Mouse (Mus musculus) thymus, postnatal 0 days (tissue): ENCODE measurements around the gene Wdr26. TPM values are rescaled to one million over a fixed set of nuclear protein-coding genes. Genes with fewer than 3 reads are reported as not detected.

ENCODE experiments used
- DNase-seq: peaks from one replicate; pipeline ENCODE4 v3.0.0-alpha.2; 2015; ENCODE audit warnings: low spot score
- polyA plus RNA-seq: library from polyadenylated mRNA; unstranded; fragments of >200 nt; fragmentation: Nextera tagmentation; extraction: Ambion mirVana; gene quantifications from 2 replicates; pipeline ENCODE4 v1.2.1, GENCODE M21; 2015

Gene Wdr26
- 47.9 and 56.5 TPM in 2 replicates for polyA plus RNA-seq

DNA sequence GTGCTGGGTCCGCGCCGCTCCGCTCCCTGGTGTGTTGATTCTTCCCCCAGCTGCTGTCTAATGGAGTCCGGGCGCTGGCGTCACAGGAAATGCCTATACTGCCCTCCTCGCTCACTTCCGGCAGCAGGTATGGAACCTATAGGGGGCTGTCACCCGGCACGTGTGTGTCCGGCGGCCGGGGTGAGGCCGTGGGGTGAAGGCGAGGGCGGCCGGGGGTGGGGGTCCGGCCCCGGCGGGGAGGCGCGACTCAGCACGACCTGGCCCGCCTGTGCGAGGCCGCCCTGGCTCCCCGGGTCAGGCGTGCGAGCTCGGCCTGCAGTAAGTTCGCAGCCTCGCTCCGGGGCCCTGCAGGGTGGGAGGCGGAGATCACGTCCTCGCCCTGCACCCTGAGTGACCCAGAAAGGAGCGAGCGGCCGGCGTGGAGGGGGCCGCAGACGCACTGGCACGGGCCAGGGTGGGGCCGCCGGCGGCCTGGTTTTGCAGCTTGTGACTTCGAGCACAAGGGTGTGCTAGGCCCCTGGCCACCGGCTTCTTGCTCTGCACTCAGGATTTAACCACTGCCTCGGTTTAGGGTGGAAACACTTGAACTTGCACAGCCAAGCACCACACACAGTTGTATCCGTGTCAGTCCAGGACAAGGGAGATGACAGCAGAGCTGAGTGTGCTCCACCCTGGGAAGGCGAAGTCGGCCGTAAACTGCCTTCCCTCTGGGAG lies at the start of gene Wdr26:
Gene Wdr26 (minus strand): TSS at position 82 of the 714 bp plus-strand sequence.
- DNase-seq, result peak; percentile 86

DNA sequence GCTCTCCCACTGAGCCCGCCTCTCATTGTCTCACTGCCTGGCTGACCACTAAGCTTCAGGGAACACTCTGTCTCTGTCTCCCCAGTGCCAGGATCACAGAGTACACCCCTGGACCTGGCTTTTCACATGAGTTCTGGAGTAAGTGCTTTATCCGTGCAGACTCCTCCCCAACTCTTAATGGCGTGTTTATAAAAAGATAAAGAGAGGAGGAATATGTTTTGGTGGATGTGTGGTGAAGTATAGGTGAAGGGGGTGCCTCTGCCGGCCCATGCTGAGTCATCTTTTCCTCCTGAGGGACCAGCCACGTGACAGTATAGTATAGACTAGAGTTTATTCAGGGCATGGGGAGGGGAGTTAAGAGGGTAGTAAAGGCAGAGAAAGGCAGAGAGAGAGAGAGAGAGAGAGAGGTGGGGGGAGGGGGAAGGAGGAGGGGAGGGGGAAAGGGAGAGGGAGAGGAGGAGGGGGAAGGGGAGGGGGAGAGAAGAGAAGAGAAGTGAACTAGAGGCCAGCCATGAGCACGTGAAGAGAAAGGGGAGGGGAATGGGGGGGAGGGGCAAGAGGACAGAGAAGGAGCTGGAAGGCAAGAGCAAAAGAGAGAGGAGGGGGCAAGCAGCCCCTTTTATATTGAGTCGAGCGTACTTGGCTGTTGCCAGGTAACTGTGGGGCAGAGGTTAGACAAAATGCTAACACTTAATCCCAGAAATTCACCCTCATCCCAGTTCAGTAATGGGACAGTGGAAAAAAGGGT lies 49.3 kb upstream of the Wdr26 start:
- no peak for DNase-seq

DNA sequence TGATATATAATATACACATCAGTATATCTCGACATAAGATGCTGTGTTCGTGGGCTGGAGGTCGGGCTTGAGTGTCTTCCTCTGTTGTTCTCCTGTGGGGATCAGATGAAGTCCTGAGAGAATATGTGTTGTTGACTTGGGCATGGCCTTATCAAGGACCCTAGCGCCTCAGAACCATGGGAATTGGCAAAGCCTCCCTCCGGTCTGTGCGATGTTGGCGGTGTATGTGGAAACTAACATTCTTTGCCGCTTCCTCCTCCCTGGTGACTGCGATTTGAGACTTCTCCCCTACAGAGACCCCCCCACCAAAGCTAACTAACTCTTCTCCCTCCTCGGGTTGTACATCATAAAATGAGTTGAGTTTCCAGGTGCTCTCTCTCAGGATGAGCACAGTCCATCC lies 48.6 kb upstream of the Wdr26 start:
- no peak for DNase-seq

DNA sequence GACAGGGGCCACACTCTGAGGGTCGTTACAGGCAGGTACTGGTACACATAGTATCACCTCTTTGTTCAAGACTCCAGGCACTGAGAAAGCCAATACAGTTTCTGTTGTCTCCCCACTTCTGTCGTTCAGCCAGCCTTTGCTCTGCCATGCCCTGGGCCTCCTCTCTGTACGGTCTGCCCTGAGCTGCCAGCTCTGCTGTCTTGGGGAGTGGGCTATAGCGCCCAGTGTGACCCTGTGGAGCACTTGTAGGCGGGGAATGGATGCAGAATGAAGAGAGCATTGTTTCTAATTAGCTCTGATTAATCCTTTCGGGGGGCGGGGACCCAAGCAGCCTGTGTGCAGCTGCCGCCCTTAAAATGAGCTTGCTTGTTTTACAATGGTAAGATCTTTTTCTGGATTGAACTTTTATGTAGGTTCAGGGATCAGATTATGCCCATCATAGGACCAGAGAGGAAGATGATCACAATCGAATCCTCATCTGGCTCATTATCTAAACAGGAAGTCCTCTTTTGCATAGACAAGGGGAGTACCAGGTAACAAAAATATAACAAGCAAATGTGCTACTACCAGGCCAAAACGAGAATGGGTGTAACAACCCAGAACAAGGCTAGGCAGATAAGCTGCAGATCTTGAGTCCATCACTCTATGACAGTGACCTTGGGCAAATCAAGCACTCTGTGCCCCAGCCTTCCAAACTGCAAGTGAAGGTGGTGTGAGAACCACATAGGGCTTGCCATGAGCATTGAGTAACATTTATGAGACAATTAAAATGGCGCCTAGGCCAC lies 48.0 kb upstream of the Wdr26 start:
- no peak for DNase-seq

DNA sequence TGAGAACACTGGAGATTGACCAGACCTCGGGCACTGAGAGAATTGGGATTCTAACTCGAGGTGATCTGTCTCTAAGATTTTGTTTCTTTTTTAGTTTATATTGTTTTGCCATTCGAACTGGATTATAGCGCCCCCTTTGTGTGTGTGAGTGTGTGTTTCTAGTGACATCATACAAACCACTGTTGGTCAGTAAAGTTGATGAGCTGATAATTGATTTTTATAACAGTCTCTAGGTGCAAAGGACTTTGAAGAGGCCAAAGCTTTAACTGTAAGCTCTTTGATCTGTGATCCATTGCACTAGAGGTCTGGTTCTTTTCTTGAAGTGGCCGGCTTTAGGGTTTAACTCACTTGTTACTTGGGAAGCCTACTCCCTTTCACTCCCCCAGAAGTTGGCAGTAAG lies 47.3 kb upstream of the Wdr26 start:
- no peak for DNase-seq

DNA sequence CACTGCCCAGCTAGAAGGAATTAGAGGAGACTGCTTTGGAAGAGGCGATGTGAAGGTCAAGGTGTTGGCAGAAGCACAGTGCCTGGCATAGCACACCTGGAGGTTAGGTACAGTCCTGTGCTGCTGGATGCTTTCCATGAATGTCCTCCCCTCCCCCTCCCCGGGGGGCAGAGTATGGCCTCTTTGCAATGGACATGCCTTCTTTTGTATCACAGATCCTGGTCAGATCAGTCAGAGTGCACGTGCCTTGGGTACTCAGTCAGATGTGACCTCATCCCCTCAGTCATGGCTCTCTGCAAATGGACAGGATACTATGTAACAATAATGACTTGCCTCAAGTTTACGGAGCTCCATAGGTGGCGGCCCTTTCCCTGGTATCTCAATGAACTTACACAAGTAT lies 46.8 kb upstream of the Wdr26 start:
- no peak for DNase-seq

DNA sequence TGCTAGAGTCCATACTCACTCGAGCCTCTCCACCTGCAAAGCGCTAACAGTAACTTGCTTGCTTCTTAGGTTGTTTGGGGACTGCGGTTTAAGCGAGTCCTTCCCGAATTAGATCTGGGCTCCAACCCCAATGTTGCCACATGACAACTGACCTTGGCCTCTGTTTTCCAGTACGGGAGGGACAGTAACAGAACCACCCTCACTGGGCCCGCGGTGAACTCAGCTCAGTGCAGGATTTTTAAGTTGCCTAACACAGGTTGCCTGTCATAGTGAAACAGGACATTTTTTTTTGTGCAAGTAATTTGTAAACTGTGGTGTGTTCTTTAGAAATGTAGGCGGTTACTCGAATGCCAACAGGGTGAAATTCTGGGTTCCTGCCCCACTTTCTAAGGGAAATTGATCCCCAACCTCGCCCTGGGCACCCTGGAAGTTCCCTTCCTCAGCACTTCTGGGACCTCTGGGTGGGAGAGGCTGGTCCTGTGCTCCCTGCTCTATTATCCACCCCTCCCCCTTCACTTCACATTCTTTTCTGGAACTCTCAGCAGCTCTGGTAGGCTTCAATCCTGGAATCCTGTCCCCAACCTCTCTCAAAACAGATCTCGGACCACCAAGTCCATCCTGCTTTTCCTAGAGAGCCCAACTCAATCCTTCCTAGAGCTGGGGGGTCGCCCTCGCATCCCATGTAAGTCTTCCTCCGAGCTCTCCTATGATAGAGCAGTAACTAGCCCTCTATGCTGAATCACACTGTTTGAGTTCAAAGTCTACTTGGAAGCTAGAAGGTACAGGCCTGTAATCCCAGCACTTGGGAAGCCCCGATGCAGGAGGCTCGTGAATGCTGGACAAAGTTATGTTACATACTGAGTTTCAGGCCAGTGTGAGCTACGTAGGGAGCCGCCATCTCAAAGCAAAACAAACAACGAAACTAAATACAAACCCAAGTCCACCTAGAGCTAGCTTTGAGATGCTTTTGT lies 46.1 kb upstream of the Wdr26 start:
- peak; percentile 34 for DNase-seq

DNA sequence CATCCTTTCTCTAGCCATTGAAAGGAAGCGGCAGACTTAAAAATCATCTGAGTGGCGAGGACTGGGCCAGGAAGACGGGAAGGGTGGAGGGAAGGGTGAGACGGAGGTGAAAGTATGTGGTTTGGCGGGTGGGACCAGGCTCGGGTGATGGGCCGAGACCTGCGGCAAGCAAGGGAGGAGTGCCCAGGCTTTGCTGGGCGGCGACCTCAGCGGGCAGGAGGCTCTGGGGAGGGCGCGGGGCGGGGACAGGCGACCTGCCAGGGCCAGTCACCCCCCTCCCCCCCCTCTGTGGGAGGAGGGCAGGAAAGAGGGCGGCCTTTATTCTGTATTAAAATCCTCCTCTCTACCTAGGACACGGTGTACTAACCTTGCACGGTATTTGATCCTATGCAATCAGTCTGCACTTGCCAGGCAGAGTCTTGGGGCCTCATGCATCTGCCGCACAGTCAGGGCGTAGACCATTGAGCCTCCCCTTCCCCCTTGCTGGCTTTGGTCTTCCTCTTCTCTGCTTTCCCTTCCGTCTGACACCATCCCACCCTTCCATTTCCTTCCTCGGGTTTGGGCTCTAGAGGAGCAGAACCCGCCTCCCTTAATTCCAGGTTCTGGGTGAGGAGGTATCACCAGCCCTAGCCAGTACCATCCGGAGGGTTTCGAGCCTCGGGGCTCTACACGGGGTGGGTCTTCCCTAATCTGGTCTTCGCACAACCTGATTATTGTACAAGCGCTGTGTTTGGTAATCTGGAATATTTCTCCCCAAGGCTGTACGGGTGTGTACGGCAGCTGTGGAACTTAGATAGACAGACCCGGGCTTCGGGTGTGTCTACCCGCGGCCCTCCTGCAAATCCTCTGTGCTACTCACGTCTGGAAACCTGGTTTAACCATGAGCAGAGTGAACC lies 45.1 kb upstream of the Wdr26 start:
- DNase-seq, result peak; percentile 63

DNA sequence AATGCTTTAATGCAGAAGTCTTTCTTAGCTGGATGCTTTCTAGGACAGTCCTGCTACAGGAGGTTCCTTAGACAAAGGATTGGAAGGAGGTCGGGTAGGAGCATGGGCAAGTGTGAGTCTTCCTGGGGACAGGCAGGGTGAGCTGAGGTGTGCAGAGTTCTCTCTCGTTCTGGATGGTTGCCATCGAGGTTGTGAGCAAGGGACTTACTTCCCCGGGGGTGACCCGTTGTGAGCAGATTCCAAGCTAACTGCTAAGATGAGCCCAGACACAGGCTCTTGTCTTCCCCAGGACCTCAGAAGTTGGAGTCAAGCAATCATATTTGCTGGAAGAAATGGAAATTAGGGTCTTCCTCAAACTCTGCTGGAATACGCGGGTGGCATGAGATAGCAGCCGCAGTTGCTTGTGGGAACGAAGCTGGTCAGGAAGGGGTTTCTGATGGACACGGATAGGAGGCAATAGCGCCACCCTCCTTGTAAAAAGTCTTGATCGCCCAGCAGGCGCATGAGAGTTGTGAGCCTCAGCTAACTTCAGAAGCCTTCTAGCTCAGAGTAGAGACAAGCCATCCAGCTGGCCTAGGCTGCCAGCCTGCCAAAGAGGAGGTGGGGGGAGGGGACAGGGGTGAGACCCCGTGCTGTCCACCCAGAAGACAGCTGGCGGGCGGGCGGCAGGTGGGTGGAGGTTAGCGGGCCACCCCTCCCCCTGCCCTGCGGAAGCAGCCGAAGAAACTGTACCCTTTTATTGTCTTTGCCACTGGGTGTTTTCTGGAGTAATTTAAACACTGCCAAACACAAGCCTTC lies 44.3 kb upstream of the Wdr26 start:
- peak; percentile 88 for DNase-seq

DNA sequence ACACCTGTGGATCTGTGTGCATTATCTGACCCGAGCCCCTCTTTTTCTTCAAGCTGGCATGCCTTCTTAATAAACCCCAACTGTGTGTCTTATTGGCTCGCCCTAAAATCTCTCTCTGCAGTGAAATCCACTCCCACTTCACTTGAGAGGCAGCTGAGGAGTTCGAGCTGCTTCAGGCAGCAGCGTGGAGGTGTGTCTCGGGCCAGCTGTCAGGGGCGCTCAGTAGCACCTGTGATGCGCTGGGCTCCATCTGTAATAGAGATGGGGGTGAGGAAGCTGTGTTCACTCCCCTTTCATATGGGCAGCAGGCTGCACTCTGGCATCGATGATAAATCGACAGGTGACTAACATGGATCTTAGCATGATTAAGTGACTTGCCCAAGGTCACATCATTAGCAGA lies 43.6 kb upstream of the Wdr26 start:
- peak; percentile 68 for DNase-seq

DNA sequence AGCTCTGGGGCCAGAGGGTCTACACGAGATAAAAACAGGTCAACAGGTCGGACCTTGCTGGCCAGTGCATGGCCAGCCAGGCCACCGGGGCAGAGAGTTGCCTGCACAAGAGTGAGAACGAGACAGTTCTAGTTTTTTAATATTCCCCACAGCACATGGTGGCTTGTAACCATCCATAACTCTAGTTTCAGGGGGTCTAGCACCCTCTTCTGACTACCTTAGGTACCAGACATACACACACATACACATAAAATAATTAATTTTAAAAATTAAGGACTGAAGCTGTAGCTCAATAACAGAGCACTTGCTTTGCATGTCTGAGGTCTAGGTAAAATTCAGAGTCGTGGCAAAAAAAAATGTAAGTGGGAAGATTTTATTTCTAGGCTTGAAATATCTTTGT lies 39.8 kb upstream of the Wdr26 start:
- no peak for DNase-seq

DNA sequence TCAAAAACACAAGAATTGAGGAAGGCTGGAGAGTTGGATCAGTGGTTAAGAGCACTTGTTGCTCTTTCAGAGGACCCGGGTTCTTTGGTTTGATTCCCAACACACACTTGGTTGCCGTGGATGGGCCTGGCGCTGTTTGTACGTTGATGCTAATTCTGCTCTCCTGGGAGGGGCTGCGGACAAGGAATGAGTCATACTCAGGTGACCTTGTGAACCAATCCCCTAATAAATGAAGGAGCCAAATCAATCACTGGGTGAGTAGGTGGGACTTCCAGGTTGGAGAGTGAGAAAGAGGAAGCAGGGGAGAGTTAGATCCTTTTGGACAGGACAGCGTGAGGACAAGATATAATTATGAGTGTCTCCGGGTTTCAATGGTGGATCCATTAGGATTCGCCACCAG lies 39.2 kb upstream of the Wdr26 start:
- no peak for DNase-seq

DNA sequence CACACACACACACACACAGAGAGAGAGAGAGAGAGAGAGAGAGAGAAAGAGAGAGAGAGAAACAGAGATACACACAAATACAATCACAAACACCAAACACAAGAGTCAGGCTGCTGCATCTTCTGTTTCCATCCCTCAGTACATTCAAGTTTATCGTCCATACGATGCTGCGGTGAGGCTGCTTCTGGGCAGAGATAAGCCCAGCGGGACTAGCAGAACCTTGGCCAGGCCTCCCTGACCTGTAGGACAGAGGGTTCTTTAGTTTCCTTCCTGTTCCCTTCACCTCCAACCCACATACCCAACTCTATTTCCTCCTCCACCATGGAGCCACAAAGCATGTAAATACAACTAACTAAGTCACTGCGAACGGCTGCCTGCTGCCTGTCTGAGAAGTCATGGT lies 37.7 kb upstream of the Wdr26 start:
- no peak for DNase-seq

DNA sequence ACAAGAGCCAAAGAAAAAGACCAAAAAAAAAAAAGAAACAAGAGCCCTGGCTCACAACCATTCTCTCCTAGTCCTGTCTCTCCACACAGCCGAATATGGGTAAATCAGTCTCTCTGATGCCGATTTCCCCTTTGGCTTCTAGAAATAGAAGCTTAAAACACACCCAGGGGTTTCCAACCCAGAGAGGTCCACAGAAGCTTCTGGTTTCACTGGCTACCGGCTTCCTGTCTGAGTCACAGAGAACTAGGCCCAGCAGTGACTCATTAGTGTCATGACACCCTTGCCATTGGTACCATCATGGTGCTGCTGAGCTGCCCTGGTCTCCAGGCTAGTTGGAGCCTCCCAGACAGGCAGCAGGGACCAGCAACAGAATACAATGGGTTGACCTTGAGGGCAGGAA lies 35.4 kb upstream of the Wdr26 start:
- no peak for DNase-seq

DNA sequence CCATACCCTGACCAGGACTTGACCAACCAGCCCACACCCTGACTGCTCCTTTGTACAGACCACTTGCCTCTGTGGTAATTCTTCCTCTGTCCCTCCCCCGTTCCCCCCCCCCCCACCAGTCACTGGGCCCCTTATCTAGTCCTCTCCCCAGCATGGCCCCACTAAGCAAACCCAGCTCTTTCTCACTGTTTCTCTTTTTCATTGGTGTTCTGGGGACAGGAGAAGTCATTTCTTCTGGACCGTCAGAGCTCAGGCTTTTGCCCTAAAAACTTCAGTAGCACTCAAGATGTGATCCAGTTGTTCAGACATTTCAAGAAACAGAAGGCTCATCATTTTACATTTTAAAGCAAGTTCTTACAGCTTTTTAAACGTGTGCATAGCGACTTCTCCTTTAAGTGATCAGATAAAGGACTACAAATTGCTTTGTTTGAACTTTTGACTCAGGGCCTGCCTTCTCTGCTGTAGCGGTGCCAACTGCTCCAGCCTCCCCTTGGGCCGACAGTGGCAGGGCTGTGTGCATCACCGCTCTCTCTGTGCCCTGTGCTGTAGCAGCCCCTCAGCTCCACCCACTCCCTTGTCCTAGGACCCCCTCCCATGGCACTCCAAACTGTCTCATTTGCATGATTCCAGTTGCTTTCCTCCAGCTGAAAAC lies 34.8 kb upstream of the Wdr26 start:
- DNase-seq, result no peak

DNA sequence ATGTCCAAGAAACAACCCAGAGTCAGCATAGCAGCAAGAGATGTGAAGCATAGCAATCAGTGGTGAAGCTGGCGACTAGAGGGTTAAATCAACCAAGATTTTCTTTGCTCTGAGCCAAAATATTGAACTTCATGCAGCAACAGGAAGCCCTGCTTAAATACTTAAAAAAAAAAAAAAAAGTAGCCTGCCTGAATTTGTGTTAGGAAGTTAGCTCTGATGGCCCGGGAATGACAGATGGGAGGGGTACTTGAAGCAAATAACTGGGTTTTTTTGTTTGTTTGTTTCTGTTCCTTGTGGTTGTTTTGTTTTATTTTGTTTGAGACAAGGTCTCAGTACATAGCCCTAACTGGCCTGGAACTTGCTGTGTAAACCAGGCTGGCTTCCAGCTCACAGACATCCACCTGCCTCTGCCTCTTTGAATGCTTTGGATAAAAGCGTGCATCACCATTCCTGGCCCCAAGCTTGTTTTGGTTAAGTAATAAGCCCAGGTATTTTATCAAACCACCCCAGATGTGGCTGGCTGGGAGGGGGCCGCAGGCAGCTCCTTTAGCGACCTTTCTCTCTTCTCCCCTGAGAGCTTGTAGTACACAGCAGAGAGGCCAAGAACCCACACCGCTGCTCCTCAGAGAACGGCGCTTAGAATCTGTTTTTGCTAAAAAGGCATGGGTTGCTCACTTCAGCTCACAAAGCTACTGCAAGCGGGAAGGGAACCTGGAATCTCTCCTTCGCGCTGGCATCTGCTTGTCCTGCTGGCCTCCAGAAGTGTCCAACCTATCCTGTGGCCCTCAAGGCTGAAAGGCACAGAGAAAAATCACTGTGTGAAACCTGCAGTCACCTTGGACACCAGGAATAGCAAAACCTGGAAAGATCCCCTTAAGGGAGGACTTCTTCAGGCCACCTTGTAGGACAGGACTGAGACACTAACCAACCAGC lies 34.0 kb upstream of the Wdr26 start:
- no peak for DNase-seq

DNA sequence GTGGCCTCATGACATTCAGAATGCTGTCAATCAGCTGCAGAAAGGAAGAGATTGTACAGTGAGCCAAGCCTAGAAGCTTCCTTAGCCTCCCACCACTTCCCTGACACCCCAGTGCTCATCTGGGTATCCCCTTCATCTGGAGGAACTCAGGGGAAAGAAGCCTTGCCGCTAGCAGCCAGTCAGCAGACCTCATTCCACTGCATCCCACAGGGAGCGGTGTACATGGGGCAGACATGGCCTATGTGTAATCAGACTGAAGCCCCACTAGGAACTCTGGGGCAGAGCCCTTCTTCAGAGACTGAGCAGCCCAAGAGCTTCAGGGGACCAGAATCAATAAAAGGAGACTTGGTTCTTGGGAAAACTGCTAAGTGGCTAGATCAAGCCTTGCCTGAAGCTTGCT lies 33.3 kb upstream of the Wdr26 start:
- DNase-seq, result no peak
